Mouse (Mus musculus): ENCODE measurements around the gene Omp. TPM values are rescaled to one million over a fixed set of nuclear protein-coding genes. Genes with fewer than 3 reads are reported as not detected.
A peak's percentile ranks its signal among the peaks of the same experiment; 100 is the strongest.

Omp gene
- total RNA-seq, 4 experiments from 2014 or later: 0.92 to 1.3 (median 1.1) TPM

DNA sequence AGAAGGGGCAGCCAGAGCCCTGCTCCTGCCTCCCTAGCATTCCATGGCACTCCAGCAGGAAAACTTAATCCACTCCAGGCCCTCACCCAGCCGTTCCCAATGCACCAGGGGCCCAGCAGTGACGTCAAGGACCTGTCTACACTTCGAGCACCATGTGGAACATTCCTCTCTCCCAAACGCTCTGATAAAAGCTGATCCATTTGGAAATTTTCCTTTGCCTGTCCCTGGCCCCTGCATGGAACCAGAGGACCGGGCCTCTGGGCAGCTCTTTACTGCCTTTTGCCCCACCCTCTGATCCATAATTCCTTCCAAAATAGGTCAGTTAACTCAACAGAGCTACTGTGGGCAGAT, 41.4 kb downstream of the Omp start:
- DNase-seq (ENCODE audit: low spot score in 2 of 2): no peak

DNA sequence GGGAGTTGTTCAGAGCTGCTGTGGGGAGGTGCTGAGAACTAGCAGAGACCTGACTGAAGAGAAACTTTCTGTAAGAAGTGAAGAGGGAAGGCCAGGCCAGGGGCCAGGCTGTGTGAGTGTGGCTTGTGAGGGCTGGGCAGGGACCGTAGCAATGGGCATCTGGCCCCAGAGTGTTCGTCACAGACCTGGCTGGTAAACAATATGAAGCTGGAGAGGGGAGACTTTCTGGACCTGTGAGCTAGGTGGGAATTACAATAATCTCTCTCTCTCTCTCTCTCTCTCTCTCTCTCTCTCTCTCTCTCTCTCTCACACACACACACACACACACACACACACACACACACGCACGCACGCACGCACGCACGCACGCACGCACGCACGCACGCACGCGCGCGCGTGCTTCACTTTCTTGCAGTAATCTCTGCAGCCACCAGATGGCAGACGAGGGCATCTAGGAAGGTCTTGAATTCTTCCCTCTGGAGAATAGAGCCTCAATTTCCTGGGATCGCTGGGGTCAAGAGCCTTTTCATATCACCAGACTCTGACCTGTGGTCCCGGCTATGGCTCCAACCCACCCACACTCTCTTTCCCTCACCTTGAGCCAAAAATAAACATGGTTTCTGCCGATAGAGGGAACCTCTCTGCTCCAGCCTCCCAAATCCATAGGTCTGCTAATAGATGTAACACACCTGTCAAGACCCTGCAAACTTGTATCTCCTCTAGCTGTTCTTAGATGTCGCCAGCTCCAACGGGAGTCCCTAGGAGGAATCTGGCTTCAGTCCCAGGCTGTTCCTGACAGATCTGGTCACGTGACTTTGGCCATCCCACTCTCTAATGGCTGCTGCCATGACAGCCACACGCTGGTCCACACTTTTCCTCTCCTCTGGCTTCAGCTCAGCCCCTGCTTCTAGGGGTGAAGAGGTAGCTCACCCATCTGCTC, 42.0 kb downstream of the Omp start:
- peak; percentile 65 to 88 for DNase-seq (ENCODE audit: low spot score in 2 of 2)

DNA sequence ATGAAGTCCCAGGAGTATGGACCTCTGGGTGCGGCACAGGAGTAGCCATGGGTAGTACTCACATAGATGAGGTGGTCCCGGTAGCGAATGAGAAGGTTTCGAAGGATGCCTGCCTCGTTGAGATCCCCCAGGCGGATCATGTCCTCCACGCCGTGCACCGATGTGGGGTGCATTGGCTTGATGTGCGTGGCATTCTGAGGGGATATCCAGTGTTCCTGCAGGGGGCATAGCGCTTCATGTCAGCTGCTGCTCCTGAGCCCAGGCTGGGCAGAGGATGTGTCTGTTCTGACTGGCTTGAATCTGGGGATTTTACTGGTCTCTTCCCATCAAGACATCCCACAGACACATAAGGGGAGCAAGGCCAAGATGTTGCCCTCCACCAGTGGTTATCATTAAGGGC, 42.8 kb downstream of the Omp start:
- DNase-seq (ENCODE audit: low spot score in 2 of 2): no peak

DNA sequence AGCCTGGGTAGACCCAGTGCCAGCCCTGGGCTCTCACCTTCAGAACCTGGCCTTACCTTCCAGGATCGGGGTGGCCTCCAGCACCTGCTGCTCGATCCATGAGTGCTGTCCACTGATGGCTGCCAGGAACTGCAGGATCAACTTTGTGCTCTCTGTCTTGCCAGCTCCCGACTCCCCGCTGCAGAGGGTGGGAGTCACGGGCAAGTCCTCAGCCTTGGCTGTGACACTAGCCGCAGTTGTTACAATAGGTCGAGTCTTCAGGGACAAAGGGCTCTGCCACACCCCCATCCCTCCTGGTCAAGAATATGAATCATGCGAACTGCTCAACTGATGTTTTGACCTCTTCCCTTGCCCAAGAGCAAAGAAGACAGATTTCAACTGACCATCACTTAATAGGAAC, 47.7 kb downstream of the Omp start:
- no peak for DNase-seq (ENCODE audit: low spot score in 2 of 2)

DNA sequence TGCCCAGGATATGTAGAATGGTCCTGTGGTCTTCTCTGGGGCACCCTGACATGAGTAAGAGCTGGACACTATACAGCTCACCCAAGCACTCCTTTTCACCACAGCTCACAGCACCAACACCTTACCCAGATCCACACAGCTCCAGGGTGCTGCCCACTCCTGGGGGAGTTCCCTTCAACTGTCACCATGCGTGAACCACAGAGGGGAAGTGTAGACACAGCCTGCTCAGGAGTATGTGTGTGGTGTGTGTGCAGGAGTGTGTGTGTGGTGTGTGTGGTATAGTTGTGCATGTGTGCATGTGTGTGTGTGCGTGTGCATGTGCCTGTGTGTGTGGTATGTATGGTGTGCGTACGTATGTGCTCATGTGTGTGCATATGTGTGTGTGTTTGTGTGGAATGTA, 49.5 kb downstream of the Omp start:
- no peak for DNase-seq (ENCODE audit: low spot score in 2 of 2)

Other genes starting within 250 kb of the Omp start
- gene Gdpd4, start 225.5 kb downstream of the Omp start, total RNA-seq (2022): not detected
- gene Myo7a, start 26.0 kb downstream of the Omp start, total RNA-seq (2022): 10 to 100 TPM; 11.1 to 15.0 (median 13.2) TPM
- gene Capn5, start 32.8 kb upstream of the Omp start, total RNA-seq (2022): 10 to 100 TPM; 37.9 to 46.5 (median 40.4) TPM
- gene B3gnt6, start 54.0 kb upstream of the Omp start, total RNA-seq (2022): under 1 TPM; 0.24 to 0.45 (median 0.29) TPM
- gene Acer3, start 175.7 kb upstream of the Omp start, total RNA-seq (2022): 10 to 100 TPM; 22.7 to 32.0 (median 24.3) TPM
- 1 to 10 TPM; 1.6 to 2.8 (median 2.3) TPM for gene Tsku, start 215.8 kb upstream of the Omp start, total RNA-seq (2022)

Measured in layer of hippocampus, adult 8-10 months (tissue).